Mouse (Mus musculus): ENCODE measurements around the gene Ccdc39. TPM values are rescaled to one million over a fixed set of nuclear protein-coding genes. Genes with fewer than 3 reads are reported as not detected.

The Ccdc39 gene
- total and polyA plus RNA-seq, 3 experiments: 0.96 to 6.1 TPM; not detected in 1

DNA sequence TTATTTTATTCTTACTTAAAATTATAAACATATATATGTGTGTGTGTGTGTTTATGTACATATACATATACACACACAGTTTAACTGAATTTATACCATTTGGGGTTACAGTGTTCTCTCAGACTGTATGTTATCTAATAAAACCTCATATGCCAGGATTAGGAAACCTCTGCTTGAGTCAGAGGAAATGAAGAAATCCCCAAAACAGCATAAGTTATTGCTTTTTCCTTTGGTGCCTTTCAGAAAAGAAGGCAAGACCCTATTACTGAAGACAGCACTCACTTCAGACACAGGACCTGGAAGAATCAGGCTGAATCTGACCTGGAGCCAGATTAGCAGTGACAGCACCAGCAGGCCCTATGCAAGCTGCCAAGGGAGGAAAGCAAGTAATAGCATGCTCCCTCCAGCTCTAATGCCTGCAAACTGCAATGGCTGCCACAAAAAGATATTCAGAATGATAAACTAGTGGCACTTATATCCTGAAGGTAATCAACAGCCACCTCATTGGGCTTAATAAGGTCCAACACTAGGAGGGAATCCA is 20.0 kb upstream of the Ccdc39 start:
- no peak overlapping the region for H3K27ac ChIP-seq (ENCODE audit: control insufficient read depth, low read depth, low read length)
- no peaks in the 10 kb centered on the region for H3K27me3 ChIP-seq (ENCODE audit: control insufficient read depth in 1 of 2, insufficient read depth in 2 of 2, low read length in 2 of 2)
- peaks cover 1 to 3% of the 10 kb centered on the region in 2 experiments; a peak in 3 of 4 replicates for H3K4me1 ChIP-seq (ENCODE audit: control insufficient read depth in 1 of 2, insufficient read depth in 2 of 2, low read length in 2 of 2)
- TF ChIP-seq CHD1 (IDR thresholded peaks at IDR 0.05; ENCODE audit: low read depth, low read length) (no peak), RAD21 (IDR thresholded peaks at IDR 0.05; ENCODE audit: low read depth, low read length) (no peak), MAFK (IDR thresholded peaks at IDR 0.05; ENCODE audit: borderline replicate concordance, low read depth, low read length) (no peak)
- H3K9ac ChIP-seq (ENCODE audit: control insufficient read depth, low read depth, low read length, poor library complexity, severe bottlenecking): no peak overlapping the region
- no peak overlapping the region for H3K4me3 ChIP-seq (ENCODE audit: control insufficient read depth in 1 of 2, insufficient read depth in 1 of 2, low read depth in 2 of 2, low read length in 2 of 2)
- no peak for DNase-seq (ENCODE audit: low read depth, low spot score)
- H3K9me3 ChIP-seq (replicated peaks; ENCODE audit: insufficient read depth, low read length): no peaks in the 10 kb centered on the region
- no peaks in the 10 kb centered on the region; a peak in 1 of 4 replicates for H3K36me3 ChIP-seq (ENCODE audit: control insufficient read depth in 1 of 2, insufficient read depth in 2 of 2, low read length in 2 of 2)
- no peaks in the 10 kb centered on the region for H3K79me2 ChIP-seq (ENCODE audit: control insufficient read depth, insufficient read depth, low read length, poor library complexity)

DNA sequence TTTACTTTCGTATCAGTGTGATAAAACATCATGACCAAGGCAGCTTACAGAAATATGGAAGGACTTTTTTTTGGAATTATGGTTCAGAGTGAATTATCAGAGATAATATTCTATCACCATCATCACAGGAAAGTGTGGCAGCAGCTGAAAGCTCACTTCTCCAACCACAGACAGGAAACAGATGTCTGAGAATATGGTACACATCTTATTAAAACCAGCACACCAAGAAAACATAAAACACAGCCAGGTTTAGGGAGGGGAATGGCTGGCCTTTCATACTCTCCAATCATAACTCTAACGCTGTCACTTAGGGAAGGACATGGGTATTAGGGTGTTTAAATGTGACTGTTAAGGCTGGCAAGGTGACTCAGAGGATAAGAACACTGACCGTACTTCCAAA is 14.8 kb upstream of the Ccdc39 start:
- Histone ChIP-seq H3K79me2 (ENCODE audit: control insufficient read depth, insufficient read depth, low read length, poor library complexity) (no peaks in the 10 kb centered on the region), H3K4me1 (ENCODE audit: control insufficient read depth in 1 of 2, insufficient read depth in 2 of 2, low read length in 2 of 2) (peaks cover 4 to 17% of the 10 kb centered on the region in 2 experiments), H3K27me3 (ENCODE audit: control insufficient read depth in 1 of 2, insufficient read depth in 2 of 2, low read length in 2 of 2) (no peaks in the 10 kb centered on the region), H3K36me3 (ENCODE audit: control insufficient read depth in 1 of 2, insufficient read depth in 2 of 2, low read length in 2 of 2) (peaks cover 0 to 7% of the 10 kb centered on the region in 2 experiments; a peak in 2 of 4 replicates), H3K27ac (ENCODE audit: control insufficient read depth, low read depth, low read length) (no peak overlapping the region), H3K9ac (ENCODE audit: control insufficient read depth, low read depth, low read length, poor library complexity, severe bottlenecking) (no peak overlapping the region), H3K4me3 (ENCODE audit: control insufficient read depth in 1 of 2, insufficient read depth in 1 of 2, low read depth in 2 of 2, low read length in 2 of 2) (no peak overlapping the region), H3K9me3 (replicated peaks; ENCODE audit: insufficient read depth, low read length) (no peaks in the 10 kb centered on the region)
- TF ChIP-seq ETS1 (IDR thresholded peaks at IDR 0.05; ENCODE audit: low read depth, low read length) (peak; percentile 51), TAL1 (IDR thresholded peaks at IDR 0.05; ENCODE audit: low read length) (no peak), EP300 (IDR thresholded peaks at IDR 0.05; ENCODE audit: low read depth in 1 of 2, low read length in 2 of 2) (peak; percentile 9 to 22; a peak in 1 of 4 replicates)
- no peak for DNase-seq (ENCODE audit: low read depth, low spot score)

- Histone ChIP-seq H3K4me3 (ENCODE audit: control insufficient read depth in 1 of 2, insufficient read depth in 1 of 2, low read depth in 2 of 2, low read length in 2 of 2) (no peak overlapping the region), H3K9ac (ENCODE audit: control insufficient read depth, low read depth, low read length, poor library complexity, severe bottlenecking) (no peak overlapping the region), H3K36me3 (ENCODE audit: control insufficient read depth in 1 of 2, insufficient read depth in 2 of 2, low read length in 2 of 2) (peaks cover 0 to 8% of the 10 kb centered on the region in 2 experiments; a peak in 2 of 4 replicates), H3K27me3 (ENCODE audit: control insufficient read depth in 1 of 2, insufficient read depth in 2 of 2, low read length in 2 of 2) (no peaks in the 10 kb centered on the region), H3K79me2 (ENCODE audit: control insufficient read depth, insufficient read depth, low read length, poor library complexity) (no peaks in the 10 kb centered on the region), H3K4me1 (ENCODE audit: control insufficient read depth in 1 of 2, insufficient read depth in 2 of 2, low read length in 2 of 2) (peaks cover 3 to 14% of the 10 kb centered on the region in 2 experiments; a peak in 3 of 4 replicates), H3K27ac (ENCODE audit: control insufficient read depth, low read depth, low read length) (no peak overlapping the region), H3K9me3 (replicated peaks; ENCODE audit: insufficient read depth, low read length) (no peaks in the 10 kb centered on the region)
- DNase-seq (ENCODE audit: low read depth, low spot score): no peak
- peak; percentile 51 for TF ChIP-seq RAD21 (IDR thresholded peaks at IDR 0.05; ENCODE audit: low read depth, low read length)
- TF ChIP-seq MEF2A (IDR thresholded peaks at IDR 0.05; ENCODE audit: extremely low read depth, insufficient replicate concordance, low read depth, low read length, poor library complexity, severe bottlenecking): no peak
- peak; percentile 26; the same call in 1 of the 2 replicates for TF ChIP-seq ZC3H11A (IDR thresholded peaks at IDR 0.05; ENCODE audit: low read depth, low read length)
- no peak for TF ChIP-seq CHD2 (IDR thresholded peaks at IDR 0.05; ENCODE audit: low read length)
- no peak for TF ChIP-seq ZMIZ1 (IDR thresholded peaks at IDR 0.05; ENCODE audit: low read depth, low read length)
- TF ChIP-seq CTCF (IDR thresholded peaks at IDR 0.05 in 2 of 3, conservative IDR thresholded peaks at IDR 0.05 in 1 of 3; ENCODE audit: control insufficient read depth in 1 of 3, insufficient read depth in 1 of 3, low read depth in 2 of 3, low read length in 3 of 3, poor library complexity in 1 of 3, severe bottlenecking in 1 of 3): peak in 1 of 3 experiments; percentile 30; a peak in 2 of 6 replicates
- peak; percentile 53 for TF ChIP-seq SMC3 (IDR thresholded peaks at IDR 0.05; ENCODE audit: low read depth, low read length)
These were observed 9.0 kb upstream of the Ccdc39 start for GRCm38 (mm10) chr3:33853062-33853461.

All from MEL (cell line).